26 mouse cellular contexts compared by ENCODE assay signal in genomic region chr8:48517431-48517830, GRCm38 (mm10).
DNase-seq lines count a peak whose midpoint lies in the region; ATAC-seq and TF ChIP-seq lines count a peak whose summit lies in the region.
"Had no signal": no experiment of that assay in that cellular context is flagged by ENCODE, and none has a peak within 500 bp of the region (broad histone marks: within the 10 kb centered on the region; RNA-seq: fewer than 3 reads in every experiment).

No protein-coding gene starts in this region.

- TF ChIP-seq POLR2A in liver, adult 2 months (IDR thresholded peaks at IDR 0.05; ENCODE audit: extremely low read depth, insufficient read depth, low read length), result no peak

- no peak for ATAC-seq in liver, embryonic 11.5 days (replicated peaks; ENCODE audit: low FRiP score)
- peak; percentile 53; the same call in 1 of the 2 replicates for ATAC-seq in intestine, embryonic 16.5 days
- ATAC-seq in liver, embryonic 15.5 days (ENCODE audit: insufficient read depth), result peak; percentile 47; the same call in 1 of the 2 replicates
- ATAC-seq in lung, postnatal 0 days, result no peak
- ATAC-seq: CD4-positive, CD25-positive, alpha-beta regulatory T cell, adult 4 months; forebrain, embryonic 14.5 days; forebrain, postnatal 0 days had no signal

- peak; percentile 96 for DNase-seq in liver, adult 2 months (ENCODE audit: extremely low read depth, low read depth, low spot score)
- no peak for DNase-seq in liver, embryonic 11.5 days (ENCODE audit: low spot score)
- DNase-seq in spleen, postnatal 10 days (ENCODE audit: low spot score in 2 of 2), result no peak
- no peak for DNase-seq in lung, postnatal 0 days (ENCODE audit: low spot score)
- DNase-seq: adrenal gland, adult 2 months; adrenal gland, postnatal 14 days; cerebellum, adult 11 months; cerebellum, adult 2 months; cerebellum, adult 9-11 months; cerebellum, postnatal 25 days; forebrain, postnatal 0 days; gastrocnemius, adult 2 months; gastrocnemius, postnatal 14 days; heart, adult 18-20 months; heart, postnatal 10 days; heart, postnatal 36 days had no signal

- no peaks in the 10 kb centered on the region for H3K27me3 ChIP-seq in liver, adult 2 months (ENCODE audit: control insufficient read depth, insufficient read depth, low read length)
- no peaks in the 10 kb centered on the region for H3K27me3 ChIP-seq in liver, embryonic 11.5 days (replicated peaks; ENCODE audit: control insufficient read depth, insufficient read depth, low read length)
- H3K27me3 ChIP-seq in intestine, embryonic 16.5 days (replicated peaks; ENCODE audit: control insufficient read depth, insufficient read depth, low read length), result no peaks in the 10 kb centered on the region
- no peaks in the 10 kb centered on the region for H3K27me3 ChIP-seq in liver, embryonic 15.5 days
- no peaks in the 10 kb centered on the region for H3K27me3 ChIP-seq in lung, postnatal 0 days (replicated peaks; ENCODE audit: insufficient read depth, low read length)
- H3K27me3 ChIP-seq: embryonic facial prominence, embryonic 12.5 days; embryonic facial prominence, embryonic 15.5 days; heart, embryonic 12.5 days; heart, embryonic 15.5 days; hindbrain, embryonic 13.5 days had no signal

- peaks cover 8% of the 10 kb centered on the region for H3K4me1 ChIP-seq in liver, adult 2 months (ENCODE audit: control insufficient read depth, insufficient read depth, low read length)
- no peaks in the 10 kb centered on the region; the same call in 1 of the 2 replicates for H3K4me1 ChIP-seq in liver, embryonic 11.5 days (replicated peaks; ENCODE audit: control insufficient read depth, insufficient read depth, low read length)
- peaks cover 7% of the 10 kb centered on the region; the same call in 1 of the 2 replicates for H3K4me1 ChIP-seq in intestine, embryonic 16.5 days (ENCODE audit: control insufficient read depth, insufficient read depth, low read length)
- H3K4me1 ChIP-seq in liver, embryonic 15.5 days (replicated peaks), result no peaks in the 10 kb centered on the region
- H3K4me1 ChIP-seq in lung, postnatal 0 days (ENCODE audit: insufficient read depth, low read depth, low read length), result no peaks in the 10 kb centered on the region
- H3K4me1 ChIP-seq: heart, embryonic 15.5 days; hindbrain, embryonic 10.5 days had no signal

- no peaks in the 10 kb centered on the region for H3K36me3 ChIP-seq in liver, adult 2 months (ENCODE audit: control insufficient read depth, insufficient read depth, low read length)
- H3K36me3 ChIP-seq in liver, embryonic 11.5 days (ENCODE audit: control insufficient read depth, insufficient read depth, low read length), result no peaks in the 10 kb centered on the region
- H3K36me3 ChIP-seq in intestine, embryonic 16.5 days (ENCODE audit: control insufficient read depth, insufficient read depth, low read length), result no peaks in the 10 kb centered on the region
- no peaks in the 10 kb centered on the region for H3K36me3 ChIP-seq in liver, embryonic 15.5 days (replicated peaks)
- H3K36me3 ChIP-seq in lung, postnatal 0 days (ENCODE audit: insufficient read depth, low read length), result no peaks in the 10 kb centered on the region
- H3K36me3 ChIP-seq: embryonic facial prominence, embryonic 12.5 days; embryonic facial prominence, embryonic 15.5 days; heart, embryonic 12.5 days; heart, embryonic 15.5 days; hindbrain, embryonic 13.5 days had no signal

- H3K4me2 ChIP-seq in liver, embryonic 11.5 days, result no peak overlapping the region
- H3K4me2 ChIP-seq in intestine, embryonic 16.5 days (ENCODE audit: low read depth, low read length), result no peak overlapping the region
- no peak overlapping the region for H3K4me2 ChIP-seq in liver, embryonic 15.5 days
- H3K4me2 ChIP-seq in lung, postnatal 0 days (replicated peaks; ENCODE audit: low read depth, low read length), result no peak overlapping the region
- H3K4me2 ChIP-seq: embryonic facial prominence, embryonic 12.5 days; embryonic facial prominence, embryonic 15.5 days; heart, embryonic 12.5 days; heart, embryonic 15.5 days; hindbrain, embryonic 13.5 days had no signal

- no peak overlapping the region for H3K9ac ChIP-seq in liver, adult 2 months (ENCODE audit: low read depth, low read length)
- no peak overlapping the region for H3K9ac ChIP-seq in liver, embryonic 11.5 days (ENCODE audit: low read depth, low read length)
- no peak overlapping the region for H3K9ac ChIP-seq in intestine, embryonic 16.5 days (ENCODE audit: low read depth, low read length)
- no peak overlapping the region for H3K9ac ChIP-seq in liver, embryonic 15.5 days
- H3K9ac ChIP-seq in lung, postnatal 0 days (replicated peaks; ENCODE audit: low read depth), result no peak overlapping the region
- H3K9ac ChIP-seq: embryonic facial prominence, embryonic 12.5 days; embryonic facial prominence, embryonic 15.5 days; forebrain, postnatal 0 days; heart, embryonic 12.5 days; heart, embryonic 15.5 days; hindbrain, embryonic 13.5 days had no signal

- no peak overlapping the region for H3K4me3 ChIP-seq in liver, adult 2 months (ENCODE audit: insufficient read depth, low read depth, low read length)
- no peak overlapping the region for H3K4me3 ChIP-seq in liver, embryonic 11.5 days (ENCODE audit: low read depth, low read length)
- no peak overlapping the region for H3K4me3 ChIP-seq in intestine, embryonic 16.5 days (ENCODE audit: low read length)
- H3K4me3 ChIP-seq in liver, embryonic 15.5 days (replicated peaks), result no peak overlapping the region
- H3K4me3 ChIP-seq in lung, postnatal 0 days (ENCODE audit: low read depth, low read length), result no peak overlapping the region
- H3K4me3 ChIP-seq: embryonic facial prominence, embryonic 12.5 days; embryonic facial prominence, embryonic 15.5 days; gastrocnemius, adult 2 months; heart, embryonic 12.5 days; heart, embryonic 15.5 days; hindbrain, embryonic 10.5 days; hindbrain, embryonic 13.5 days had no signal

- TF ChIP-seq CTCF in liver, adult 2 months (IDR thresholded peaks at IDR 0.05; ENCODE audit: low read depth, low read length), result no peak
- no peak for TF ChIP-seq CTCF in lung, postnatal 0 days (IDR thresholded peaks at IDR 0.05)

- no peak for TF ChIP-seq EP300 in lung, postnatal 0 days (IDR thresholded peaks at IDR 0.05)

- H3K9me3 ChIP-seq in liver, embryonic 11.5 days (ENCODE audit: control insufficient read depth, low read length), result no peaks in the 10 kb centered on the region
- no peaks in the 10 kb centered on the region for H3K9me3 ChIP-seq in intestine, embryonic 16.5 days (ENCODE audit: control insufficient read depth, low read length)
- H3K9me3 ChIP-seq in liver, embryonic 15.5 days (replicated peaks), result no peaks in the 10 kb centered on the region
- H3K9me3 ChIP-seq in lung, postnatal 0 days (ENCODE audit: low read length), result no peaks in the 10 kb centered on the region
- H3K9me3 ChIP-seq: embryonic facial prominence, embryonic 12.5 days; embryonic facial prominence, embryonic 15.5 days; heart, embryonic 12.5 days; heart, embryonic 15.5 days; hindbrain, embryonic 10.5 days; hindbrain, embryonic 13.5 days had no signal

- peak overlapping the region; percentile 6; the same call in 1 of the 2 replicates for H3K27ac ChIP-seq in liver, adult 2 months (replicated peaks; ENCODE audit: insufficient read depth, low read depth, low read length)
- no peak overlapping the region for H3K27ac ChIP-seq in liver, embryonic 11.5 days (ENCODE audit: low read depth, low read length)
- H3K27ac ChIP-seq in intestine, embryonic 16.5 days (ENCODE audit: low read length), result no peak overlapping the region
- H3K27ac ChIP-seq in liver, embryonic 15.5 days (replicated peaks), result no peak overlapping the region
- no peak overlapping the region for H3K27ac ChIP-seq in lung, postnatal 0 days (ENCODE audit: low read length)
- H3K27ac ChIP-seq: embryonic facial prominence, embryonic 12.5 days; embryonic facial prominence, embryonic 15.5 days; gastrocnemius, adult 2 months; heart, embryonic 15.5 days; hindbrain, embryonic 10.5 days; hindbrain, embryonic 13.5 days had no signal

- H3K79me2 ChIP-seq in liver, adult 2 months (ENCODE audit: control insufficient read depth, insufficient read depth, low read length), result peaks cover 2% of the 10 kb centered on the region; the same call in 1 of the 2 replicates

Comparison
In these comparisons a context has a peak if more than half of its experiments do, and no peak if none do; other contexts are left out.
1. ATAC-seq: peak in intestine, embryonic 16.5 days (single experiment) and liver, embryonic 15.5 days (single experiment); none in liver, embryonic 11.5 days (single experiment) and lung, postnatal 0 days (single experiment).